Mouse (Mus musculus) MEL (cell line): ENCODE results near the gene Gabrg3. TPM values are rescaled to one million over a fixed set of nuclear protein-coding genes. Genes with fewer than 3 reads are reported as not detected.

Experiments
- DNase-seq: peaks from one replicate; pipeline ENCODE4 v3.0.0; 2011; ENCODE audit warnings: low read depth, low spot score
- H3K27ac ChIP-seq: 2 replicates; pipeline ENCODE4 v1.5.1; 2012; ENCODE audit warnings: low read depth, mild to moderate bottlenecking, control low read depth, low read length, moderate library complexity; ENCODE audit not compliant: control insufficient read depth
- H3K27me3 ChIP-seq, 2 experiments: fragments of 150-350 bp in 1 of 2; sonication (generic) in 1 of 2; 2 replicates each; pipeline ENCODE4 v1.6.1; 2012; ENCODE audit warnings: low read length in 2 of 2, mild to moderate bottlenecking in 2 of 2, improper control_type of control experiment in 1 of 2, moderate library complexity in 1 of 2; ENCODE audit not compliant: insufficient read depth in 2 of 2, control insufficient read depth in 1 of 2
- H3K36me3 ChIP-seq, 2 experiments: 2 replicates each; pipeline ENCODE4 v1.6.1; 2012 to 2014; ENCODE audit warnings: low read length in 2 of 2, improper control_type of control experiment in 1 of 2, inconsistent platforms in 1 of 2, mild to moderate bottlenecking in 1 of 2; ENCODE audit not compliant: insufficient read depth in 2 of 2, control insufficient read depth in 1 of 2
- H3K4me1 ChIP-seq, 2 experiments: fragments of 150-350 bp in 1 of 2; sonication (generic) in 1 of 2; 2 replicates each; pipeline ENCODE4 v1.6.1; 2012; ENCODE audit warnings: low read length in 2 of 2, improper control_type of control experiment in 1 of 2, mild to moderate bottlenecking in 1 of 2; ENCODE audit not compliant: insufficient read depth in 2 of 2, control insufficient read depth in 1 of 2
- H3K4me3 ChIP-seq, 2 experiments: fragments of 150-350 bp in 1 of 2; sonication (generic) in 1 of 2; 2 replicates each; pipeline ENCODE4 v1.5.1; 2012; ENCODE audit warnings: low read depth in 2 of 2, low read length in 2 of 2, mild to moderate bottlenecking in 2 of 2, moderate library complexity in 2 of 2, control low read depth in 1 of 2, improper control_type of control experiment in 1 of 2; ENCODE audit not compliant: control insufficient read depth in 1 of 2, insufficient read depth in 1 of 2
- H3K79me2 ChIP-seq: 2 replicates; pipeline ENCODE4 v1.6.1; 2012; ENCODE audit warnings: mild to moderate bottlenecking, low read length, moderate library complexity; ENCODE audit not compliant: control insufficient read depth, poor library complexity, insufficient read depth
- H3K9ac ChIP-seq: 2 replicates; pipeline ENCODE4 v1.6.1; 2012; ENCODE audit warnings: low read depth, mild to moderate bottlenecking, control low read depth, low read length, moderate library complexity; ENCODE audit not compliant: control insufficient read depth, poor library complexity, severe bottlenecking
- H3K9me3 ChIP-seq: fragments of 150-350 bp; sonication (generic); replicated peaks from 2 replicates; pipeline ENCODE4 v1.6.1; 2012; ENCODE audit warnings: mild to moderate bottlenecking, low read length, improper control_type of control experiment, moderate library complexity; ENCODE audit not compliant: insufficient read depth
- EP300 ChIP-seq, 2 experiments: IDR thresholded peaks; 2 replicates each; pipeline ENCODE4 v1.6.1; 2011; ENCODE audit warnings: improper control_type of control experiment in 2 of 2, low read length in 2 of 2, low read depth in 1 of 2, mild to moderate bottlenecking in 1 of 2
- ETS1 ChIP-seq: IDR thresholded peaks from 2 replicates; pipeline ENCODE4 v1.6.1; 2012; ENCODE audit warnings: low read depth, mild to moderate bottlenecking, inconsistent platforms, low read length, improper control_type of control experiment, moderate library complexity
- GABPA ChIP-seq: IDR thresholded peaks from 2 replicates; pipeline ENCODE4 v1.6.1; 2012; ENCODE audit warnings: low read depth, mild to moderate bottlenecking, inconsistent platforms, low read length, improper control_type of control experiment, moderate library complexity
- GATA1 ChIP-seq: IDR thresholded peaks from 2 replicates; pipeline ENCODE4 v1.6.1; 2011; ENCODE audit warnings: low read depth, low read length, improper control_type of control experiment
- JUND ChIP-seq: IDR thresholded peaks from 2 replicates; pipeline ENCODE4 v1.6.1; 2011; ENCODE audit warnings: low read depth, mild to moderate bottlenecking, improper control_type of control experiment, low read length
- KAT2A ChIP-seq: conservative IDR thresholded peaks from 2 replicates; pipeline ENCODE4 v1.6.1; 2012; ENCODE audit warnings: low read depth, low read length, improper control_type of control experiment, inconsistent platforms
- MAFK ChIP-seq: IDR thresholded peaks from 2 replicates; pipeline ENCODE4 v1.6.1; 2011; ENCODE audit warnings: low read depth, mild to moderate bottlenecking, low read length, improper control_type of control experiment, borderline replicate concordance
- MAZ ChIP-seq: IDR thresholded peaks from 2 replicates; pipeline ENCODE4 v1.6.1; 2012; ENCODE audit warnings: low read depth, mild to moderate bottlenecking, inconsistent platforms, low read length, improper control_type of control experiment
- MEF2A ChIP-seq: IDR thresholded peaks from 2 replicates; pipeline ENCODE4 v1.6.1; 2014; ENCODE audit warnings: low read depth, mild to moderate bottlenecking, inconsistent platforms, low read length, improper control_type of control experiment; ENCODE audit not compliant: poor library complexity, insufficient replicate concordance, severe bottlenecking; ENCODE audit errors: extremely low read depth
- MXI1 ChIP-seq: IDR thresholded peaks from 2 replicates; pipeline ENCODE4 v1.6.1; 2011; ENCODE audit warnings: mild to moderate bottlenecking, low read depth, low read length, improper control_type of control experiment
- MYB ChIP-seq: IDR thresholded peaks from 2 replicates; pipeline ENCODE4 v1.6.1; 2011; ENCODE audit warnings: mild to moderate bottlenecking, low read depth, low read length, improper control_type of control experiment
- MYC ChIP-seq: IDR thresholded peaks from 2 replicates; pipeline ENCODE4 v1.6.1; 2011; ENCODE audit warnings: low read depth, mild to moderate bottlenecking, low read length, improper control_type of control experiment, moderate library complexity
- POLR2AphosphoS2 ChIP-seq: IDR thresholded peaks from 2 replicates; pipeline ENCODE4 v1.6.1; 2011; ENCODE audit warnings: low read length, improper control_type of control experiment
- POLR2AphosphoS5 ChIP-seq: IDR thresholded peaks from 2 replicates; pipeline ENCODE4 v1.6.1; 2012; ENCODE audit warnings: low read depth, borderline replicate concordance, mild to moderate bottlenecking, inconsistent platforms, low read length, moderate library complexity, mixed read lengths
- RAD21 ChIP-seq: IDR thresholded peaks from 2 replicates; pipeline ENCODE4 v1.6.1; 2011; ENCODE audit warnings: mild to moderate bottlenecking, low read depth, low read length, improper control_type of control experiment
- TCF12 ChIP-seq: IDR thresholded peaks from 2 replicates; pipeline ENCODE4 v1.6.1; 2014; ENCODE audit warnings: low read depth, mild to moderate bottlenecking, inconsistent platforms, low read length, improper control_type of control experiment, moderate library complexity
- USF1 ChIP-seq: IDR thresholded peaks from 2 replicates; pipeline ENCODE4 v1.6.1; 2014; ENCODE audit warnings: low read depth, mild to moderate bottlenecking, inconsistent platforms, low read length, improper control_type of control experiment, moderate library complexity
- ZC3H11A ChIP-seq: IDR thresholded peaks from 2 replicates; pipeline ENCODE4 v1.6.1; 2012; ENCODE audit warnings: low read depth, mild to moderate bottlenecking, inconsistent platforms, low read length, improper control_type of control experiment
- ZKSCAN1 ChIP-seq: IDR thresholded peaks from 2 replicates; pipeline ENCODE4 v1.6.1; 2012; ENCODE audit warnings: low read depth, mild to moderate bottlenecking, inconsistent platforms, low read length, improper control_type of control experiment, moderate library complexity
- ZNF384 ChIP-seq: IDR thresholded peaks from 2 replicates; pipeline ENCODE4 v1.6.1; 2012; ENCODE audit warnings: low read depth, mild to moderate bottlenecking, inconsistent platforms, low read length, improper control_type of control experiment
- polyA plus RNA-seq, 2 experiments: library from polyadenylated mRNA; stranded (reverse) in 1 of 2; unstranded in 1 of 2; fragments of >175 nt in 1 of 2; fragments of >200 nt in 1 of 2; gene quantifications; 2 replicates each; pipeline versions ENCODE4 v1.2.1 to v1.2.4; 2012; ENCODE audit warnings: low replicate concordance in 2 of 2, low read depth in 1 of 2; ENCODE audit not compliant: insufficient read length in 2 of 2, insufficient read depth in 1 of 2, missing spikeins in 1 of 2
- total RNA-seq: library from RNA; depleted of rRNA; stranded (reverse); fragments of 300-350 nt; gene quantifications from 2 replicates; pipeline ENCODE4 v1.2.3, GENCODE M21; 2012

Gene Gabrg3
- total and polyA plus RNA-seq, 3 experiments = not detected

GRCm38 (mm10) chr7:56801841-56802240, 585.1 kb downstream of the Gabrg3 start:
- H3K79me2 ChIP-seq = no peaks in the 10 kb centered on the region
- H3K9me3 ChIP-seq = no peaks in the 10 kb centered on the region
- no peak for TF ChIP-seq KAT2A
- no peak for TF ChIP-seq ZC3H11A
- no peak for TF ChIP-seq GABPA
- no peak for TF ChIP-seq MXI1
- TF ChIP-seq EP300 (IDR thresholded peaks at IDR 0.05; ENCODE audit: low read depth in 1 of 2, low read length in 2 of 2) = no peak
- no peak for TF ChIP-seq JUND
- no peak for TF ChIP-seq TCF12
- TF ChIP-seq MAZ = no peak
- no peak for TF ChIP-seq ZNF384
- no peak for TF ChIP-seq USF1
- TF ChIP-seq MEF2A = no peak
- no peak for TF ChIP-seq ZKSCAN1
- TF ChIP-seq ETS1 = no peak
- TF ChIP-seq MYC = no peak
- no peaks in the 10 kb centered on the region for H3K27me3 ChIP-seq
- no peaks in the 10 kb centered on the region for H3K36me3 ChIP-seq
- no peak overlapping the region for H3K9ac ChIP-seq
- H3K27ac ChIP-seq = no peak overlapping the region
- DNase-seq = no peak
- H3K4me1 ChIP-seq = no peaks in the 10 kb centered on the region
- no peak overlapping the region for H3K4me3 ChIP-seq

GRCm38 (mm10) chr7:56779122-56779521, 607.9 kb downstream of the Gabrg3 start:
- Histone ChIP-seq H3K27ac (no peak overlapping the region), H3K9ac (no peak overlapping the region), H3K4me1 (no peaks in the 10 kb centered on the region), H3K9me3 (no peaks in the 10 kb centered on the region), H3K27me3 (no peaks in the 10 kb centered on the region), H3K79me2 (no peaks in the 10 kb centered on the region), H3K36me3 (no peaks in the 10 kb centered on the region)
- no peak for DNase-seq
- TF ChIP-seq POLR2AphosphoS5 (no peak), KAT2A (no peak), RAD21 (no peak), GATA1 (no peak), POLR2AphosphoS2 (no peak), USF1 (no peak), MAFK (no peak), MYB (no peak), MYC (no peak)
- TF ChIP-seq, all 39 proteins: peak for 0
- no peak overlapping the region for H3K4me3 ChIP-seq
